In the genomic region with DNA sequence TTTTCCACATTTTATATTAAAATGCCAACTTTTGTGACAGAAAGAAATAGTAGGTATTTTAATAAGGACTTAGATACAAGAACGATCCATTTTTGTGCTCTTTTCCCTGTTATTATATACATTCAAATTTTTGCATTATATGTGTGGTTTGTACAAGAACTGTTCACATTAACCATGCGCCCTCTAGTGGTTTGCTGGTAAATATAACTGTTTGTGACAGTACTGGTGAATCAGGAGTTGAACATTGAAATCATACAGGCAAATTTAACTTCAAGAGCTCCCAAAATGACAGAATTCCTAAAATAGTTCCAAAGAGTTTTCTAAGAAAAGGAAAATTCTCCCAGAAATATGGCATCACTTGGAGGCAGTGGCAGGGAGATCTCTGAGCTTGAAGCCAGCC, we compare ENCODE assay signal across 8 mouse cellular contexts. TPM values are rescaled to one million over a fixed set of nuclear protein-coding genes. Genes with fewer than 3 reads are reported as not detected.
DNase-seq lines count a peak whose midpoint lies in the region; ATAC-seq and TF ChIP-seq lines count a peak whose summit lies in the region.

No protein-coding gene starts in this region.

- WGBS in forebrain, embryonic 14.5 days, result 7% methylated on average over 2 of the region's 2 CpGs
- WGBS in forebrain, embryonic 15.5 days, result 6% methylated on average over 2 of the region's 2 CpGs
- WGBS in limb, embryonic 14.5 days, result 4% methylated on average over 2 of the region's 2 CpGs
- WGBS in limb, embryonic 10.5 days, result 7% methylated on average over 2 of the region's 2 CpGs
- 8% methylated on average over 2 of the region's 2 CpGs for WGBS in forebrain, embryonic 16.5 days

- peaks cover 6% of the 10 kb centered on the region for H3K4me1 ChIP-seq in forebrain, embryonic 14.5 days (ENCODE audit: control insufficient read depth, insufficient read depth, low read length)
- H3K4me1 ChIP-seq in forebrain, embryonic 15.5 days, result peaks cover 18% of the 10 kb centered on the region
- 0 out of 2 replicates have a peak, but pooled peaks cover 5% of the 10 kb centered on the region for H3K4me1 ChIP-seq in limb, embryonic 14.5 days (ENCODE audit: control insufficient read depth, insufficient read depth, low read length)
- peaks cover 4% of the 10 kb centered on the region; the same call in 1 of the 2 replicates for H3K4me1 ChIP-seq in limb, embryonic 10.5 days
- H3K4me1 ChIP-seq in E14TG2a.4 (replicated peaks; ENCODE audit: low read depth, low read length), result peaks cover 22% of the 10 kb centered on the region
- H3K4me1 ChIP-seq in forebrain, embryonic 16.5 days (replicated peaks; ENCODE audit: control insufficient read depth, insufficient read depth, low read length), result peaks cover 12% of the 10 kb centered on the region

- no peak overlapping the region for H3K4me3 ChIP-seq in forebrain, embryonic 14.5 days (ENCODE audit: low read depth, low read length)
- no peak overlapping the region for H3K4me3 ChIP-seq in forebrain, embryonic 15.5 days
- H3K4me3 ChIP-seq in limb, embryonic 14.5 days (replicated peaks; ENCODE audit: low read length), result no peak overlapping the region
- no peak overlapping the region for H3K4me3 ChIP-seq in limb, embryonic 10.5 days
- H3K4me3 ChIP-seq in E14TG2a.4 (replicated peaks; ENCODE audit: low read length), result no peak overlapping the region
- no peak overlapping the region for H3K4me3 ChIP-seq in forebrain, embryonic 16.5 days (replicated peaks; ENCODE audit: low read length)

- DNase-seq in forebrain, embryonic 14.5 days (ENCODE audit: low spot score), result peak; percentile 89
- DNase-seq in limb, embryonic 14.5 days (ENCODE audit: low spot score), result peak; percentile 91
- no peak for DNase-seq in limb, embryonic 10.5 days (ENCODE audit: low spot score)
- DNase-seq in embryo, embryonic 11 days, result peak; percentile 85
- DNase-seq in retina, adult 2 months (ENCODE audit: low read depth, low spot score), result peak; percentile 28

- H3K36me3 ChIP-seq in forebrain, embryonic 14.5 days (ENCODE audit: control insufficient read depth, insufficient read depth, low read length), result no peaks in the 10 kb centered on the region
- no peaks in the 10 kb centered on the region for H3K36me3 ChIP-seq in forebrain, embryonic 15.5 days
- no peaks in the 10 kb centered on the region for H3K36me3 ChIP-seq in limb, embryonic 14.5 days (ENCODE audit: control insufficient read depth, insufficient read depth, low read length)
- no peaks in the 10 kb centered on the region for H3K36me3 ChIP-seq in limb, embryonic 10.5 days
- no peaks in the 10 kb centered on the region for H3K36me3 ChIP-seq in E14TG2a.4 (ENCODE audit: insufficient read depth, low read length)
- H3K36me3 ChIP-seq in forebrain, embryonic 16.5 days (ENCODE audit: control insufficient read depth, insufficient read depth), result no peaks in the 10 kb centered on the region

- no peak overlapping the region for H3K27ac ChIP-seq in forebrain, embryonic 14.5 days (ENCODE audit: low read depth, low read length)
- H3K27ac ChIP-seq in forebrain, embryonic 15.5 days (replicated peaks), result no peak overlapping the region
- H3K27ac ChIP-seq in limb, embryonic 14.5 days (replicated peaks; ENCODE audit: low read depth, low read length), result no peak overlapping the region
- H3K27ac ChIP-seq in limb, embryonic 10.5 days, result no peak overlapping the region
- no peak overlapping the region for H3K27ac ChIP-seq in forebrain, embryonic 16.5 days (ENCODE audit: low read length)

- no peaks in the 10 kb centered on the region for H3K9me3 ChIP-seq in forebrain, embryonic 14.5 days (replicated peaks; ENCODE audit: control insufficient read depth, low read length)
- H3K9me3 ChIP-seq in forebrain, embryonic 15.5 days, result no peaks in the 10 kb centered on the region
- no peaks in the 10 kb centered on the region for H3K9me3 ChIP-seq in limb, embryonic 14.5 days (ENCODE audit: control insufficient read depth, low read length)
- H3K9me3 ChIP-seq in limb, embryonic 10.5 days (replicated peaks), result no peaks in the 10 kb centered on the region
- H3K9me3 ChIP-seq in E14TG2a.4 (ENCODE audit: low read length), result no peaks in the 10 kb centered on the region
- H3K9me3 ChIP-seq in forebrain, embryonic 16.5 days (ENCODE audit: control insufficient read depth, low read length), result no peaks in the 10 kb centered on the region

- TF ChIP-seq POLR2A in limb, embryonic 14.5 days (IDR thresholded peaks at IDR 0.05; ENCODE audit: borderline replicate concordance, extremely low read depth, insufficient read depth, insufficient read length), result no peak

- peak; percentile 71 for TF ChIP-seq CTCF in E14TG2a.4 (conservative IDR thresholded peaks at IDR 0.05; ENCODE audit: low read length)

- H3K4me2 ChIP-seq in forebrain, embryonic 14.5 days (ENCODE audit: low read length), result no peak overlapping the region
- H3K4me2 ChIP-seq in forebrain, embryonic 15.5 days (replicated peaks), result no peak overlapping the region
- no peak overlapping the region for H3K4me2 ChIP-seq in limb, embryonic 14.5 days (replicated peaks; ENCODE audit: low read depth, low read length, severe bottlenecking)
- no peak overlapping the region for H3K4me2 ChIP-seq in forebrain, embryonic 16.5 days (ENCODE audit: low read length)

- no peaks in the 10 kb centered on the region for H3K27me3 ChIP-seq in forebrain, embryonic 14.5 days (replicated peaks; ENCODE audit: control insufficient read depth, insufficient read depth, low read length)
- no peaks in the 10 kb centered on the region for H3K27me3 ChIP-seq in forebrain, embryonic 15.5 days
- H3K27me3 ChIP-seq in limb, embryonic 14.5 days (ENCODE audit: control insufficient read depth, insufficient read depth, low read length), result no peaks in the 10 kb centered on the region
- no peaks in the 10 kb centered on the region for H3K27me3 ChIP-seq in limb, embryonic 10.5 days (ENCODE audit: low read depth, poor library complexity, severe bottlenecking)
- no peaks in the 10 kb centered on the region for H3K27me3 ChIP-seq in E14TG2a.4 (ENCODE audit: insufficient read depth, low read length)
- no peaks in the 10 kb centered on the region for H3K27me3 ChIP-seq in forebrain, embryonic 16.5 days (replicated peaks; ENCODE audit: control insufficient read depth, insufficient read depth, low read length)

- H3K9ac ChIP-seq in forebrain, embryonic 14.5 days (ENCODE audit: low read length), result no peak overlapping the region
- H3K9ac ChIP-seq in forebrain, embryonic 15.5 days (replicated peaks), result no peak overlapping the region
- no peak overlapping the region for H3K9ac ChIP-seq in limb, embryonic 14.5 days (ENCODE audit: low read depth, low read length, severe bottlenecking)
- H3K9ac ChIP-seq in forebrain, embryonic 16.5 days (replicated peaks; ENCODE audit: low read depth, low read length), result no peak overlapping the region

- ATAC-seq in forebrain, embryonic 14.5 days, result no peak
- ATAC-seq in forebrain, embryonic 15.5 days (replicated peaks), result no peak
- ATAC-seq in limb, embryonic 14.5 days (ENCODE audit: low FRiP score, low read depth), result no peak
- no peak for ATAC-seq in forebrain, embryonic 16.5 days

RNA-seq across cellular contexts. Expression of a gene that starts 1.9 kb away (rescaled TPM):
- polyA plus RNA-seq in forebrain, embryonic 14.5 days (2014; fragmentation: Nextera tagmentation; extraction: Ambion mirVana), result 0.95 and 1.5 TPM in 2 replicates
- polyA plus RNA-seq in forebrain, embryonic 15.5 days (2015; fragmentation: Nextera tagmentation; extraction: Ambion mirVana), result 0.49 and 0.83 TPM in 2 replicates
- 0.04 and 0.34 TPM in 2 replicates for polyA plus RNA-seq in limb, embryonic 14.5 days (2012; rRNA removed)
- 0.10 TPM in 1 of 2 replicates, not detected in the other for polyA plus RNA-seq in limb, embryonic 14.5 days (2014; fragmentation: Nextera tagmentation; extraction: Ambion mirVana)
- 0.14 and 0.19 TPM in 2 replicates for polyA plus RNA-seq in limb, embryonic 10.5 days (2016; fragmentation: Nextera tagmentation; extraction: Ambion mirVana)
- 0.66 and 0.67 TPM in 2 replicates for polyA plus RNA-seq in forebrain, embryonic 16.5 days (2015; fragmentation: Nextera tagmentation; extraction: Ambion mirVana)

RNA-seq across cellular contexts. Expression of a gene that starts 2.0 kb away (rescaled TPM):
- 49.7 and 54.1 TPM in 2 replicates for polyA plus RNA-seq in forebrain, embryonic 14.5 days (2014; fragmentation: Nextera tagmentation; extraction: Ambion mirVana)
- 49.3 and 52.6 TPM in 2 replicates for polyA plus RNA-seq in forebrain, embryonic 15.5 days (2015; fragmentation: Nextera tagmentation; extraction: Ambion mirVana)
- 14.2 and 15.5 TPM in 2 replicates for polyA plus RNA-seq in limb, embryonic 14.5 days (2012; rRNA removed)
- polyA plus RNA-seq in limb, embryonic 14.5 days (2014; fragmentation: Nextera tagmentation; extraction: Ambion mirVana), result 27.9 and 32.6 TPM in 2 replicates
- polyA plus RNA-seq in limb, embryonic 10.5 days (2016; fragmentation: Nextera tagmentation; extraction: Ambion mirVana), result 32.9 and 33.0 TPM in 2 replicates
- 53.5 and 59.5 TPM in 2 replicates for polyA plus RNA-seq in forebrain, embryonic 16.5 days (2015; fragmentation: Nextera tagmentation; extraction: Ambion mirVana)
